Mouse (Mus musculus) neural tube, embryonic 13.5 days (tissue): ENCODE data around the gene Snrpc. TPM values are rescaled to one million over a fixed set of nuclear protein-coding genes. Genes with fewer than 3 reads are reported as not detected.

Experiments used
- ATAC-seq: fragments of 200-750 bp; cut with Nextera tagmentation; 2 replicates; pipeline ENCODE4 v1.8.0; 2017; ENCODE audit warnings: low read depth, mild to moderate bottlenecking, moderate TSS enrichment, moderate library complexity
- H3K27ac ChIP-seq: fragments of 300-500 bp; sonication (generic); replicated peaks from 2 replicates; pipeline ENCODE4 v1.5.1; 2015; ENCODE audit warnings: moderate library complexity, mild to moderate bottlenecking, inconsistent platforms
- H3K27me3 ChIP-seq: fragments of 300-500 bp; sonication (generic); 2 replicates; pipeline ENCODE4 v1.6.1; 2015; ENCODE audit warnings: mild to moderate bottlenecking, inconsistent platforms
- H3K36me3 ChIP-seq: fragments of 300-500 bp; sonication (generic); 2 replicates; pipeline ENCODE4 v1.6.1; 2015; ENCODE audit warnings: mild to moderate bottlenecking, inconsistent platforms
- H3K4me1 ChIP-seq: fragments of 300-500 bp; sonication (generic); replicated peaks from 2 replicates; pipeline ENCODE4 v1.6.1; 2015; ENCODE audit warnings: inconsistent platforms
- H3K4me2 ChIP-seq: fragments of 300-500 bp; sonication (generic); 2 replicates; pipeline ENCODE4 v1.6.1; 2015; ENCODE audit warnings: inconsistent platforms, mild to moderate bottlenecking, moderate library complexity
- H3K4me3 ChIP-seq: fragments of 300-500 bp; sonication (generic); 2 replicates; pipeline ENCODE4 v1.5.1; 2015; ENCODE audit warnings: mild to moderate bottlenecking, inconsistent platforms
- H3K9ac ChIP-seq: fragments of 300-500 bp; sonication (generic); 2 replicates; pipeline ENCODE4 v1.6.1; 2015; ENCODE audit warnings: moderate library complexity, mild to moderate bottlenecking, inconsistent platforms
- H3K9me3 ChIP-seq: fragments of 300-500 bp; sonication (generic); 2 replicates; pipeline ENCODE4 v1.6.1; 2016; ENCODE audit warnings: inconsistent platforms
- WGBS: fragments of 180-500 bp; shearing (Covaris S2); methylation state at CpG from one replicate; pipeline ENCODE4 v1.1.7; 2015; 5-methylcytosine and 5-hydroxymethylcytosine counted together
- polyA plus RNA-seq: library from polyadenylated mRNA; unstranded; fragments of >200 nt; fragmentation: Nextera tagmentation; extraction: Ambion mirVana; gene quantifications from 2 replicates; pipeline ENCODE4 v1.2.1, GENCODE M21; 2015

Gene Snrpc
- polyA plus RNA-seq, 1 experiment from 2014 or later: 271 TPM

- no peak for ATAC-seq
- Histone ChIP-seq H3K4me1 (no peaks in the 10 kb centered on the region), H3K4me3 (no peak overlapping the region), H3K36me3 (peaks cover 84% of the 10 kb centered on the region), H3K27ac (no peak overlapping the region), H3K27me3 (no peaks in the 10 kb centered on the region), H3K4me2 (no peak overlapping the region), H3K9ac (no peak overlapping the region), H3K9me3 (no peaks in the 10 kb centered on the region)
- WGBS: 80% methylated on average over 3 of the region's 3 CpGs
Observed at GRCm38 (mm10) chr17:27851076-27851475, 13.1 kb downstream of the Snrpc start.

- H3K27ac ChIP-seq: peak within 1 kb of the TSS; percentile 87
- peak; percentile 88 for ATAC-seq
- under 1% methylated on average over 54 of the region's 54 CpGs for WGBS
Observed at GRCm38 (mm10) chr17:27856265-27856797, 18.4 kb downstream of the Snrpc start, which contains the start of gene Uhrf1bp1. Gene Uhrf1bp1, plus strand, starts transcription at chr17:27856441.

GRCm38 (mm10) chr17:27856798-27857648, 19.1 kb downstream of the Snrpc start:
- peak; percentile 78 for ATAC-seq
- Histone ChIP-seq H3K9me3 (no peaks in the 10 kb centered on the region), H3K36me3 (peaks cover 27% of the 10 kb centered on the region), H3K27me3 (no peaks in the 10 kb centered on the region), H3K27ac (peak overlapping the region; percentile 87), H3K4me3 (peak overlapping the region; percentile 90), H3K9ac (peak overlapping the region; percentile 91), H3K4me2 (peak overlapping the region; percentile 89), H3K4me1 (peaks cover 41% of the 10 kb centered on the region)
- whole genome bisulfite sequencing: 2% methylated on average over 52 of the region's 52 CpGs

More at GRCm38 (mm10) chr17:27856265-27856797, 18.4 kb downstream of the Snrpc start, which contains the start of gene Uhrf1bp1:
- peak within 1 kb of the TSS; percentile 91 for H3K9ac ChIP-seq
- H3K4me3 ChIP-seq: peak within 1 kb of the TSS; percentile 90
- H3K4me1 ChIP-seq: peaks cover 40% of the 10 kb centered on the region
- peak within 1 kb of the TSS; percentile 89 for H3K4me2 ChIP-seq
- peaks cover 31% of the 10 kb centered on the region for H3K36me3 ChIP-seq
- no peaks in the 10 kb centered on the region for H3K27me3 ChIP-seq
- no peaks in the 10 kb centered on the region for H3K9me3 ChIP-seq

- WGBS: 45% methylated on average over 11 of the region's 11 CpGs
- Histone ChIP-seq H3K27me3 (no peaks in the 10 kb centered on the region), H3K36me3 (peaks cover 19% of the 10 kb centered on the region), H3K4me1 (peaks cover 41% of the 10 kb centered on the region), H3K4me3 (peak overlapping the region; percentile 90), H3K9ac (peak overlapping the region; percentile 91), H3K4me2 (peak overlapping the region; percentile 89), H3K9me3 (no peaks in the 10 kb centered on the region), H3K27ac (peak overlapping the region; percentile 87; the same call in 1 of the 2 replicates)
- ATAC-seq: no peak
Observed at GRCm38 (mm10) chr17:27857649-27858475, 19.9 kb downstream of the Snrpc start.

- H3K27ac ChIP-seq: no peak overlapping the region
- no peak overlapping the region for H3K9ac ChIP-seq
- ATAC-seq: no peak
- H3K4me3 ChIP-seq: no peak overlapping the region
- H3K36me3 ChIP-seq: peaks cover 6% of the 10 kb centered on the region
- no peaks in the 10 kb centered on the region for H3K9me3 ChIP-seq
- peak overlapping the region; percentile 89; the same call in 1 of the 2 replicates for H3K4me2 ChIP-seq
- peaks cover 41% of the 10 kb centered on the region for H3K4me1 ChIP-seq
- no peaks in the 10 kb centered on the region for H3K27me3 ChIP-seq
- WGBS: 36% methylated on average over 2 of the region's 2 CpGs
Observed at GRCm38 (mm10) chr17:27859131-27859530, 21.2 kb downstream of the Snrpc start.

GRCm38 (mm10) chr17:27865461-27865860, 27.5 kb downstream of the Snrpc start:
- no peaks in the 10 kb centered on the region for H3K27me3 ChIP-seq
- 65% methylated on average over 2 of the region's 2 CpGs for WGBS
- ATAC-seq: no peak

GRCm38 (mm10) chr17:27866737-27867136, 28.8 kb downstream of the Snrpc start:
- Histone ChIP-seq H3K36me3 (no peaks in the 10 kb centered on the region), H3K4me1 (no peaks in the 10 kb centered on the region), H3K9me3 (no peaks in the 10 kb centered on the region), H3K4me2 (no peak overlapping the region), H3K27me3 (no peaks in the 10 kb centered on the region), H3K27ac (no peak overlapping the region), H3K9ac (no peak overlapping the region), H3K4me3 (no peak overlapping the region)
- ATAC-seq: no peak
- WGBS: 93% methylated on average over 4 of the region's 4 CpGs

More at GRCm38 (mm10) chr17:27865461-27865860, 27.5 kb downstream of the Snrpc start:
- H3K9me3 ChIP-seq: no peaks in the 10 kb centered on the region
- H3K9ac ChIP-seq: no peak overlapping the region
- no peaks in the 10 kb centered on the region for H3K36me3 ChIP-seq
- peaks cover 9% of the 10 kb centered on the region; the same call in 1 of the 2 replicates for H3K4me1 ChIP-seq
- H3K4me3 ChIP-seq: no peak overlapping the region
- no peak overlapping the region for H3K4me2 ChIP-seq
- H3K27ac ChIP-seq: no peak overlapping the region

GRCm38 (mm10) chr17:27871851-27872250, 33.9 kb downstream of the Snrpc start:
- H3K9ac ChIP-seq: no peak overlapping the region
- H3K4me1 ChIP-seq: no peaks in the 10 kb centered on the region
- 93% methylated on average over 3 of the region's 3 CpGs for WGBS
- ATAC-seq: no peak
- H3K9me3 ChIP-seq: no peaks in the 10 kb centered on the region
- H3K36me3 ChIP-seq: no peaks in the 10 kb centered on the region
- no peaks in the 10 kb centered on the region for H3K27me3 ChIP-seq
- no peak overlapping the region for H3K27ac ChIP-seq
- no peak overlapping the region for H3K4me2 ChIP-seq
- H3K4me3 ChIP-seq: no peak overlapping the region

- WGBS: 73% methylated on average over 3 of the region's 3 CpGs
- no peak overlapping the region for H3K4me2 ChIP-seq
- no peak overlapping the region for H3K4me3 ChIP-seq
- H3K36me3 ChIP-seq: 0 out of 2 replicates have a peak, but pooled peaks cover 3% of the 10 kb centered on the region
- H3K4me1 ChIP-seq: no peaks in the 10 kb centered on the region
- no peak overlapping the region for H3K9ac ChIP-seq
- H3K9me3 ChIP-seq: no peaks in the 10 kb centered on the region
- no peak for ATAC-seq
- H3K27ac ChIP-seq: no peak overlapping the region
- no peaks in the 10 kb centered on the region for H3K27me3 ChIP-seq
Observed at GRCm38 (mm10) chr17:27873583-27873982, 35.6 kb downstream of the Snrpc start.

- H3K4me2 ChIP-seq: no peak overlapping the region
- no peaks in the 10 kb centered on the region for H3K9me3 ChIP-seq
- peaks cover 12% of the 10 kb centered on the region; the same call in 1 of the 2 replicates for H3K36me3 ChIP-seq
- no peak overlapping the region for H3K4me3 ChIP-seq
- ATAC-seq: no peak
- H3K27ac ChIP-seq: no peak overlapping the region
- H3K9ac ChIP-seq: no peak overlapping the region
- no peaks in the 10 kb centered on the region for H3K4me1 ChIP-seq
- 80% methylated on average over 5 of the region's 5 CpGs for WGBS
- no peaks in the 10 kb centered on the region for H3K27me3 ChIP-seq
Observed at GRCm38 (mm10) chr17:27874510-27874909, 36.6 kb downstream of the Snrpc start.

- no peak for ATAC-seq
Observed at GRCm38 (mm10) chr17:27881518-27881917, 43.6 kb downstream of the Snrpc start.

More at GRCm38 (mm10) chr17:27881518-27881917, 43.6 kb downstream of the Snrpc start:
- no peaks in the 10 kb centered on the region for H3K9me3 ChIP-seq
- H3K4me2 ChIP-seq: no peak overlapping the region
- 74% methylated on average over 11 of the region's 11 CpGs for WGBS
- no peak overlapping the region for H3K4me3 ChIP-seq
- H3K27me3 ChIP-seq: no peaks in the 10 kb centered on the region
- no peaks in the 10 kb centered on the region for H3K4me1 ChIP-seq
- no peak overlapping the region for H3K9ac ChIP-seq
- H3K27ac ChIP-seq: no peak overlapping the region
- peaks cover 72% of the 10 kb centered on the region for H3K36me3 ChIP-seq
